In genomic region chr2:120977926-120978692, GRCm38 (mm10) we compare ENCODE assay signal across 8 mouse cellular contexts. TPM values are rescaled to one million over a fixed set of nuclear protein-coding genes. Genes with fewer than 3 reads are reported as not detected.
DNase-seq lines count a peak whose midpoint lies in the region; ATAC-seq and TF ChIP-seq lines count a peak whose summit lies in the region.

No protein-coding gene starts in this region.

- 0 out of 2 replicates have a peak overlapping the region, but pooled peaks have one; percentile 76 for H3K9ac ChIP-seq in lung, embryonic 14.5 days
- peak overlapping the region; percentile 84; the same call in 1 of the 2 replicates for H3K9ac ChIP-seq in embryonic facial prominence, embryonic 13.5 days
- no peak overlapping the region for H3K9ac ChIP-seq in limb, embryonic 11.5 days (ENCODE audit: low read length)

- H3K9me3 ChIP-seq in lung, embryonic 14.5 days (ENCODE audit: low read depth, low read length): no peaks in the 10 kb centered on the region
- H3K9me3 ChIP-seq in embryonic facial prominence, embryonic 13.5 days: no peaks in the 10 kb centered on the region
- H3K9me3 ChIP-seq in limb, embryonic 11.5 days (ENCODE audit: control insufficient read depth, low read length): no peaks in the 10 kb centered on the region

- 73% methylated on average over 8 of the region's 8 CpGs for WGBS in lung, embryonic 14.5 days
- 79% methylated on average over 8 of the region's 8 CpGs for WGBS in embryonic facial prominence, embryonic 13.5 days
- 83% methylated on average over 8 of the region's 8 CpGs for WGBS in limb, embryonic 11.5 days
- 83% methylated on average over 8 of the region's 8 CpGs for WGBS in small intestine, adult 2 months

- peak overlapping the region; percentile 98 for H3K4me2 ChIP-seq in lung, embryonic 14.5 days
- peak overlapping the region; percentile 98 for H3K4me2 ChIP-seq in embryonic facial prominence, embryonic 13.5 days
- peak overlapping the region; percentile 99 for H3K4me2 ChIP-seq in limb, embryonic 11.5 days (ENCODE audit: low read depth, severe bottlenecking)

- no peak for DNase-seq in lung, embryonic 14.5 days
- no peak for DNase-seq in lung, postnatal 14 days
- no peak for DNase-seq in limb, embryonic 11.5 days (ENCODE audit: low spot score)
- no peak for DNase-seq in embryo, embryonic 10.5 days (ENCODE audit: low spot score)
- DNase-seq in thymus, postnatal 25 days: no peak
- no peak for DNase-seq in right cerebral cortex, postnatal 14 days

- no peaks in the 10 kb centered on the region for H3K36me3 ChIP-seq in lung, embryonic 14.5 days (ENCODE audit: insufficient read depth)
- no peaks in the 10 kb centered on the region for H3K36me3 ChIP-seq in embryonic facial prominence, embryonic 13.5 days
- H3K36me3 ChIP-seq in limb, embryonic 11.5 days (ENCODE audit: control insufficient read depth, insufficient read depth, low read length): no peaks in the 10 kb centered on the region
- no peaks in the 10 kb centered on the region for H3K36me3 ChIP-seq in small intestine, adult 2 months (ENCODE audit: control insufficient read depth, insufficient read depth, low read length)

- TF ChIP-seq POLR2A in small intestine, adult 2 months (IDR thresholded peaks at IDR 0.05; ENCODE audit: low read depth, low read length): no peak

- ATAC-seq in lung, embryonic 14.5 days (ENCODE audit: insufficient read depth): no peak
- no peak for ATAC-seq in embryonic facial prominence, embryonic 13.5 days (ENCODE audit: insufficient number of reproducible peaks, insufficient read depth, low FRiP score, low TSS enrichment, low read depth)
- ATAC-seq in limb, embryonic 11.5 days (ENCODE audit: insufficient number of reproducible peaks, low FRiP score, low TSS enrichment, low read depth): 0 out of 2 replicates have a peak, but pooled peaks have one; percentile 21

- H3K27me3 ChIP-seq in lung, embryonic 14.5 days (ENCODE audit: insufficient read depth, low read length): no peaks in the 10 kb centered on the region
- H3K27me3 ChIP-seq in embryonic facial prominence, embryonic 13.5 days: peaks cover 14% of the 10 kb centered on the region
- 0 out of 2 replicates have a peak, but pooled peaks cover 3% of the 10 kb centered on the region for H3K27me3 ChIP-seq in limb, embryonic 11.5 days (ENCODE audit: control insufficient read depth, insufficient read depth, low read length)
- H3K27me3 ChIP-seq in small intestine, adult 2 months (ENCODE audit: control insufficient read depth, insufficient read depth, low read length): no peaks in the 10 kb centered on the region

- H3K4me3 ChIP-seq in lung, embryonic 14.5 days (ENCODE audit: low read depth, low read length): peak overlapping the region; percentile 69
- H3K4me3 ChIP-seq in embryonic facial prominence, embryonic 13.5 days: peak overlapping the region; percentile 74
- peak overlapping the region; percentile 69; the same call in 1 of the 2 replicates for H3K4me3 ChIP-seq in limb, embryonic 11.5 days (ENCODE audit: low read depth, low read length)
- peak overlapping the region; percentile 79 for H3K4me3 ChIP-seq in small intestine, adult 2 months (ENCODE audit: low read depth, low read length)

- TF ChIP-seq CTCF in lung, embryonic 14.5 days (IDR thresholded peaks at IDR 0.05; ENCODE audit: low read depth): no peak
- TF ChIP-seq CTCF in small intestine, adult 2 months (IDR thresholded peaks at IDR 0.05; ENCODE audit: extremely low read depth, insufficient read length, insufficient replicate concordance, low read depth, low read length): no peak

- H3K27ac ChIP-seq in lung, embryonic 14.5 days (ENCODE audit: low read depth): no peak overlapping the region
- H3K27ac ChIP-seq in embryonic facial prominence, embryonic 13.5 days: no peak overlapping the region
- no peak overlapping the region for H3K27ac ChIP-seq in limb, embryonic 11.5 days (replicated peaks; ENCODE audit: low read depth, low read length)
- no peak overlapping the region for H3K27ac ChIP-seq in small intestine, adult 2 months (ENCODE audit: insufficient read depth, low read depth, low read length)

- no peaks in the 10 kb centered on the region for H3K4me1 ChIP-seq in lung, embryonic 14.5 days (ENCODE audit: insufficient read depth)
- H3K4me1 ChIP-seq in embryonic facial prominence, embryonic 13.5 days: no peaks in the 10 kb centered on the region
- H3K4me1 ChIP-seq in limb, embryonic 11.5 days (ENCODE audit: control insufficient read depth, insufficient read depth, low read length): no peaks in the 10 kb centered on the region
- H3K4me1 ChIP-seq in small intestine, adult 2 months (ENCODE audit: control insufficient read depth, insufficient read depth, insufficient read length, low read length): peaks cover 3% of the 10 kb centered on the region; the same call in 1 of the 2 replicates

RNA-seq across cellular contexts. Expression of gene Tmem62, which starts 1.3 kb away (rescaled TPM):
- polyA plus RNA-seq in lung, embryonic 14.5 days (2014; fragmentation: Nextera tagmentation; extraction: Ambion mirVana): 4.1 and 4.9 TPM in 2 replicates
- polyA plus RNA-seq in embryonic facial prominence, embryonic 13.5 days (2015; fragmentation: Nextera tagmentation; extraction: Ambion mirVana): 1.5 and 2.6 TPM in 2 replicates
- 0.93 and 1.9 TPM in 2 replicates for polyA plus RNA-seq in limb, embryonic 11.5 days (2014; fragmentation: Nextera tagmentation; extraction: Ambion mirVana)
- polyA plus RNA-seq in small intestine, adult 2 months (2012; rRNA removed): 2.3 and 5.1 TPM in 2 replicates

RNA-seq across cellular contexts. Expression of gene Ubr1, which starts 7.6 kb away (rescaled TPM):
- polyA plus RNA-seq in lung, embryonic 14.5 days (2014; fragmentation: Nextera tagmentation; extraction: Ambion mirVana): 26.5 and 30.0 TPM in 2 replicates
- 28.9 and 29.5 TPM in 2 replicates for polyA plus RNA-seq in embryonic facial prominence, embryonic 13.5 days (2015; fragmentation: Nextera tagmentation; extraction: Ambion mirVana)
- polyA plus RNA-seq in limb, embryonic 11.5 days (2014; fragmentation: Nextera tagmentation; extraction: Ambion mirVana): 23.2 and 27.7 TPM in 2 replicates
- 6.1 and 12.1 TPM in 2 replicates for polyA plus RNA-seq in small intestine, adult 2 months (2012; rRNA removed)

RNA-seq across cellular contexts. Expression of gene Ccndbp1, which starts 30.1 kb away (rescaled TPM):
- polyA plus RNA-seq in lung, embryonic 14.5 days (2014; fragmentation: Nextera tagmentation; extraction: Ambion mirVana): 32.9 and 36.1 TPM in 2 replicates
- polyA plus RNA-seq in embryonic facial prominence, embryonic 13.5 days (2015; fragmentation: Nextera tagmentation; extraction: Ambion mirVana): 41.7 and 45.1 TPM in 2 replicates
- polyA plus RNA-seq in limb, embryonic 11.5 days (2014; fragmentation: Nextera tagmentation; extraction: Ambion mirVana): 32.7 and 36.6 TPM in 2 replicates
- 3.8 and 9.8 TPM in 2 replicates for polyA plus RNA-seq in small intestine, adult 2 months (2012; rRNA removed)

RNA-seq across cellular contexts. Expression of gene Epb42, which starts 58.8 kb away (rescaled TPM):
- polyA plus RNA-seq in lung, embryonic 14.5 days (2014; fragmentation: Nextera tagmentation; extraction: Ambion mirVana): 0.72 and 0.78 TPM in 2 replicates
- 0.87 and 3.2 TPM in 2 replicates for polyA plus RNA-seq in embryonic facial prominence, embryonic 13.5 days (2015; fragmentation: Nextera tagmentation; extraction: Ambion mirVana)
- 3.0 and 4.8 TPM in 2 replicates for polyA plus RNA-seq in limb, embryonic 11.5 days (2014; fragmentation: Nextera tagmentation; extraction: Ambion mirVana)
- polyA plus RNA-seq in small intestine, adult 2 months (2012; rRNA removed): 0.15 and 0.38 TPM in 2 replicates
